Mouse (Mus musculus): ENCODE data around the gene Tnfrsf21.

Gene Tnfrsf21

DNA sequence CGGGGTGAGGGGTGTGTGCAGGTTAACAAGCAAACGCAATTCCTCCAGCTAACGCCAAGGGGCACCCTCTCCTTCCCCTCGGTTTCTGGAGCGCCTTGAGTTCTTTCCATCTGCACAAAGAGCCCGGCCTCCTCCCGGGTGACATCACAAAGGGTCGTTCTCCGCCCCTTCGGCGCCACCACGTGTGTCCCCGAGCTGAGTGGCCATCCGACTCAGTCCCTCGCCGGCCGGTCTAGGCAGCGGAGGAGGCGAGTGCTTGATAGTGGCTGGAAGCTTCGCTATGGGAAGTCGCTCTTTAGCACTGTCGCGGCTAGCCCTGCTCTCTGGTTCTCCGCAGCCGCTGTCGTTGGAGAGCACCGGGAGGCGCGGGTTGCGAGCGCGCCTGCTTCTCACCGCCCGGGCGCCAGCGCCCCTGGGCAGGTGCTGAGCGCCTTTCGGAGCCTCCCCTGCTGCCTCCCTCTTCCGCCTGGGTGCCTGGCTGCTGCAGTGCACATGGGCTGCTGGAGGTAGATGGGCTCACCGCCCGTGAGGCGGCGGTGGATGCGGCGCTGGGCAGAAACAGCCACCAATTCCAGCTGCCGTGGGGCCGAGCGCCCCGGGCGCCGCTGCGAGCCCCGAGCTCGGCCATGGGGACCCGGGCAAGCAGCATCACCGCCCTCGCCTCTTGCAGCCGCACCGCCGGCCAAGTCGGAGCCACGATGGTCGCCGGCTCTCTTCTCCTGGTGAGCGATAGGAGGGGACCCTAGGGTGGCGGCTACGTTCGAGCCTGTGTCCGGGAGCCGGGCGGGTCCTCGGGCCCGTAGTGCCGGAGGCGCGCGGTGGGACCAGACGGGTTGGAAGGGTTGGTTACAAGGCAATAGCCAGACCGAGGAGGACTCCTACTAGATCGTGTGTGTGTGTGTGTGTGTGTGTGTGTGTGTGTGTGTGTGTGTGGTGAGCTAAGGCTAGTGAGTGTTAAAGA is at the start of gene Tnfrsf21:
Gene Tnfrsf21, plus strand, starts transcription at position 185 of the 961 bp plus-strand sequence.
- DNase-seq (ENCODE audit: low read depth), result peak; percentile 57

DNA sequence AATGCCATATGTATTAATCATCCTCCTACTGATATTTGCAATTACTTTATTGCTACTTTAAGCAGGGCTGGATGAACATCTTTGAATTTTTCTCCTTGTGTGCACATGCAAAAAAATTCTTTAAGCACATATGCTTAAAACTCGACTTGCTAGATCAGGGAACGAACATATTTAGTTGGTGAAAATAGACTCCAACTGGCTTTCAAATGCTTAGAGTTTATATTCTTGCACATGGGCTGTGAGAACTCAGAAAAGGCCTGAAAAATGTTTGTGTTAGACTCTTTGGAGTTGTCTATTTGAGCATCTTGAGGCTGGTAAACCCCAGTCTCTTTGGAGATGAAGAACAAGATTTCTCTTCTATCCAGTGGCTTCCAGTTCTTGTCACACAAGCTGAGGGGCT is 48.2 kb upstream of the Tnfrsf21 start:
- no peak for DNase-seq (ENCODE audit: low read depth)

DNA sequence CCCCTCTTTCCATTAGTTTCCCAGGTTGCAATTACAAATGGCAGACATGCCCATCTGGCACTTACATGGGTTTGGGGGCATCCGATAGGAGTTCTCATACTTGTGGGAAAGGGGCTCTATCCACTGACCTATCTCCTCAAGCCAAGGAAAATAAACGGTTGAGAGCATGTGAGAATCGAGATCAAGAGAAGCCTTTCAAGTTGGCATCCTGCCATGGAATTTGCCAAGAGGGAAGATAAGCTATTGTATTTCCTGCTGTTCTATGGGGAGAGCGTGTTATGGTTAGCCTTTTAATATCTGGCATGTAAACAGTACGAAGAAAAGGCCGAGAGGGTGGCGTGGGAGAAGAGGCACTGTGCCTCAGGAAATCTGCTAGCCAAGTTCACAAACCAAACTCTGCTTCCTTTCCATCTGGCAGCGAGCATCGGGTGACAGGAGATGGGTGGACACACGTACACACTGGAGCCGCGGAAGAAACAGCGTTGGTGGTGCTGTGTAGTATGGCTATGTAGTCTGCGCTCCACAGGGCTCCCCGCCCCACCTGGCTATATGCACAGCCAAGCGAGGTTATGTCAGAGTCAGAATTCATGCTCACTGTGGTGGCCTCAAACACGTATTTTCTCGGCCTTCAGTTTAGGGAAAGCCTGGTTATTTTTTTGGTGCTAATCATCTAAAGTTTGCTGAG is 40.9 kb upstream of the Tnfrsf21 start:
- no peak for DNase-seq (ENCODE audit: low read depth)

DNA sequence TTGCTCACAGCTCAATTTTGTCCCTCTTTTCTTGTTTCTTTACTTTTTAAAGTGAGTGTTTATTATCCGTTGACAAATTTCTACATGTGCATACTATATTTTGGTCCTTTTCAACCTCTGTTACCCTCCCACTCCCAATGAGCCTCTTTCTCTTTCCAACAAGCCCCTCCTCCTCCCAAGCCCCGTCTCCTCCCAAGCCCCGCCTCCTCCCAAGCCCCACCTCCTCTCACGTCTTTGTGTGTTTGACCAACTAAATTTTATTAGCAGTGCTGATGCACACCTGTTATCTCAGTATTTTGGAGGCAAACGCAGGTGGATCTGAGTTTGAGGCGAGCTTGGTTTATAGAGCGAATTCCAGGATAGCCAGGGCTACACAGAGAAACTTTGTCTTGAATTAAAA is 38.6 kb upstream of the Tnfrsf21 start:
- no peak for DNase-seq (ENCODE audit: low read depth)

DNA sequence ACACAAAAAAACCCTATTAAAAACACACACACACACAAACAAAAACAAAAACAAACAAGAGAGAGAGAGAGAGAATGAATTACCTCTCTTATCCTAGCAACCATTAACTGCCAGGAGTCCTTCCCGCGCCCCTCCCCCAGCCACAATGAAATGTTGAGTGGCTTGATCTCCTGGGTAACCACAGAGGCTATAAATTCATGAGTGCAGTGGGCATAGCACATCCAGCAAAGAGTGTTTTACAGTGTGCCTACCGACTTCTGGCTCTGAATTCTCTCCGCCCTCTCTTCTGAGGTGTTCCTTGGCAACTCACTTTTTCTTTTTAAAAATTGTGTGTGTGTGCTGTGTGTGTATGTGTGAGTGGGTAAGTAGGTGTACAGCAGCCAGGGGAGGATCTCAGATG is 38.0 kb upstream of the Tnfrsf21 start:
- DNase-seq (ENCODE audit: low read depth), result no peak

DNA sequence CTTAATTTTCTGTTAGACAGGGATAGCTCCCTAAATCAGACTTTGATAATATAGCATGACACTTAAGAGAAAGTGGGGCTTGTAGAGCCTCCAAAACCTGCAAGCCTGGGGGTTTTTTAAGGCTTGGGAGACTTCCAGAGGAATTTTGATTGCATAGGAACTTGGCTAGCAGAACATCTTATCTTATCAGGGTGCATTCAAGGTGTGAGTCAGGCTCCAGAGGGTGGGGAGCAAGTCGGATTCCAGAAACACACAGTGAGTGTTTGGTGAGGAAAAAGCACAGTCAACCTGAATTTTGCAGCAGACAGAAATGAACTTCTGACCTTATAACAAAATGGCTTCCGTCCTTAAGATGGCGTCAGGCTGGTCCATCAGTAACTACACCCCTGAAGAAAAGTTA is 34.5 kb upstream of the Tnfrsf21 start:
- DNase-seq (ENCODE audit: low read depth), result no peak

DNA sequence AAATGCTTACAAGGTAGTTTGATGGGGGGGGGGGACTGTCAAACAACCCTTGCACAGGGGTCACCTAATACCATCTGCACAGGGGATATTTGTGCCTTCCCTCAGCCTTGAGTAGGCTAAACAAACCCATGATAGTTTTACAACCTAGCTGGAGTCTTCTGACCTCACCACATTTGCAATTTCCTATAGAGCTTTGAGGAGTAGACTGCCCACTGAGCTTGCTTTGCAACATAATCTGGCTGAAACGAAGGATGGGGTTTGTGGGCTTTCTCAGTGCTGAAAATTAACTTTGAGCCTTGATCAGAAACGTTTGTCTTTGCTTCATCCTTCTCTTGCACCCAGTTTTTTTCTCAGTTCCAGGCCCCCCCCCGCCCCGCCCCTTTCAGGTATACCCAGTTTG is 33.8 kb upstream of the Tnfrsf21 start:
- no peak for DNase-seq (ENCODE audit: low read depth)

DNA sequence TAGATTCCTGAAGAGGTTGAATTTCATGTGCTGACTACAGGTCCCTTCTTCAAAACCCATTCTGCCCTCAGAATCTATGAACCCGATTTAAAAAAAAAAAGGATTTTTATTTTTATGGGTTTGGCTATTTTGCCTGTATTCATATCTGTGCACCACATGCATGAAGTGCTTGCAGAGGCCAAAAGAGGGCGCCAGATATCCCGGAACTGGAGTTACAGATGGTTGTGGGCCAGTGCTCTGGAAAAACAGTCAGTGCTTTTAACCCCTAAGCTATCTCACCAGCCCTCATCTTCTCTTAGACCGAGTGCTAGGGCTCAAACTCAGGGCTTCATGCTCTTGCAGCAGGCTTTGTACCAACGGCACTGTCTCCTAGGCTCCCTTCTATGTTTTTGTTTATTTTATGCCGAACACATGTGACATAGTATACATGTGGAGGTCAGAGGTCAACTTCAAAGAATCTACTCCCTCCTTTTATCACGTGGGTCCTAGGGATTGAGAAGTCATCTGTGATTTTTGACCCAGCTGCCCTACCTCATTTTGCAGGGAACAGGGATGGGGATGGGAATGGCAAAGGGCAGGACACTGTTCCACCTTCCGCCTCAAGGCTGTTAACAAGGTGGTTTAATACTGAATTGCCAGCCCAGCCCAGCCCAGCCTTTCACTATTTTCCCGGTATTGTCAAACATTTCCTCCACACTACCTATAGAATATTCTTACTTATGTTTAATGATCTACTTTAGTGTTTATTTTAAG is 30.3 kb upstream of the Tnfrsf21 start:
- DNase-seq (ENCODE audit: low read depth), result peak; percentile 47

DNA sequence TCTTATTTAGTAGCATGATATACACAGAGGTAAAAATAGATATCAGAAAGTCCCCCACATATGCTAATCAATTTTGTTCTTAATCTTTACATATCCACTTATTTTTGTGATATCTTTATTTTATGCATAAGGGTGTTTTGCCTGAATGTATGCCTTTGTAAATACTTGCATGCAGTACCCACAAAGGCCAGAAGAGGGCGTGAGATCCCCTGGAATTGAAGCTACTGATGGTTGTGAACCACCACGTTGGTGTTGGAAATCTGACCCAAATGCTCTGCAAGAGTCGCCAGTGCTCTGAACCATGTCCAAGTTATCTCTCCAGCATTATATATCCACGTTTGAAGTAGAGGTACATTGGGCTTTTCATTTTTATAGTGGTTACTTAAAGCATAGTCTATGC is 28.7 kb upstream of the Tnfrsf21 start:
- DNase-seq (ENCODE audit: low read depth), result peak; percentile 55

DNA sequence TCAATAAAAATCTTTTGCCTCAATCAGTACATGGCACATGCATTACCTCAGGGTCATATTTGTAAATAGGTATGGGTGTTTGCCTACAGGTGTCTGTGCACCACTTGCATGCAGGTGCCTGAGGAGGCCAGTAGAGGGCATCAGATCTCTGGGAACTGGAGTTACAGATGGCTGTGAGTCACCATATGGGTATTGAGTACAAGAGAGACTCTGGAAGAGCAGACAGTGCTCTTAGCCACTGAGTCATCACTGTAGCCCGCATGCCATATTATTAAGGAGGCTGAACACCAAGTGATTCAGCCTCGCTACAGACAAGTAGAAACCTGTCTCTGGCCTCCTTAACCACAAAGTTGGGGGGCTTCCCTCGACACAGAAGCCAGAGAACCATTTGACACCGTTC is 26.4 kb upstream of the Tnfrsf21 start:
- peak; percentile 12 for DNase-seq (ENCODE audit: low read depth)

DNA sequence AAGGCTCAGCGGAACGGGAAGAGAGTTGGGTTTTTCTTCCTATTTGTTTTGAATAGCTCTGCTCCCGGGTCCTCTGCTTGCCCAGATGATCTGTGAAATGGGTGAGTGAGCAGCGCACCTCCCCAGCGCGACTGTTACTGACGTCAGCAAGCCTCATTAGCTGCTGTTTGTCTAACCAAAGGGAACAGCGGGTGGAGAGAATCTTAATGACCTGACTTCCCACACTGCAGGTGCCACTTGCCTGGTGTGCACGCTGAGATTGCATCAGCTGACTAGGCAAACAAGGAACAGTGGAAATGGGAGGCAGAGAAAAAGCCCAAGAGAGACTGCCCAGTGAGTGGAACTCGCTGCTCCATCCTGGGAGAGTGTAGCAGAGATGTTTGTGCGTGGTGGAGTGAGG is 25.2 kb upstream of the Tnfrsf21 start:
- no peak for DNase-seq (ENCODE audit: low read depth)

DNA sequence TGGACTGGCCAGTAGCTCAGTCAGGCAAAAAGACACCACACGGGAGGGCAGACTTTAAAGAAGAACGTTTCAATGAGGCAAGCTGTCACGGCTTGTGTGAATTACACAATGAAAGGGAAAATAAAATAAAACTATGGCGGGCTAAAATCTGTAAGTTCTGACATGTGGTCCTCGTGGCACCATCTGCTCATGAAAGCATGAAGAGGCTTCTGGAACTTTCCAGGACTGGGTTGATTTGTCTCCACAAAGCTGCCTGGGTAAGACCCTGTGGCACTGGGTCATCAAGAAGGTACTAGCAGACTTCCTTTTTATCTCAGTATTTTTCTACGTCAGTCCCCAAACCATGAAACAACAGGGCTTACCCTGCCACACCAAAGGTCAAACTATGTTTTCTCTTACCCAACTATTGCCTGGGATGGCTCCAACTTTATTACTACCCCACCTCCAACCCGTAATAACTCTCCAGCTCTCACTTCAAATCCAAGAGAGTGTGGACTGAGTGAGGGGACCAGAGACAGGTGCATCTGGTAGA is 16.8 kb upstream of the Tnfrsf21 start:
- peak; percentile 6 for DNase-seq (ENCODE audit: low read depth)

DNA sequence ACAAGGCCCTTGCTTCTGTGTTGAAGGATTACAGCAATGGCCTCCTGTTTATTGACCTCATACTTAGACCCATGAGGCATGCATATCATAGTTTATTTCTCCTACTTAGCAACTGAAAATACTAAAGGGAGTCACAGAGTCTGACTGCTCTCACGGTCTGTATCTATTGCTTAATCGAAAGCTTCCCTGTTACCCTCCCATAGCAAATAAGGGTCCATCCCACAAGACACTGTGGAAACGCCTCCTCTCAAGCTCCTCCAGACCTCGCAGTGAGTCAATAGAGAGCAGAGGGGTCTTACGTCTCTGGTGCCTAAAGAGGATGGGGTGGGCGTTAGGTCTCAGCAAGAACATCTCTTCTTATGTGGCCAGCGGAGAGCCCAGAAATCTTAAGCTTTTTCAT is 15.8 kb upstream of the Tnfrsf21 start:
- no peak for DNase-seq (ENCODE audit: low read depth)

DNA sequence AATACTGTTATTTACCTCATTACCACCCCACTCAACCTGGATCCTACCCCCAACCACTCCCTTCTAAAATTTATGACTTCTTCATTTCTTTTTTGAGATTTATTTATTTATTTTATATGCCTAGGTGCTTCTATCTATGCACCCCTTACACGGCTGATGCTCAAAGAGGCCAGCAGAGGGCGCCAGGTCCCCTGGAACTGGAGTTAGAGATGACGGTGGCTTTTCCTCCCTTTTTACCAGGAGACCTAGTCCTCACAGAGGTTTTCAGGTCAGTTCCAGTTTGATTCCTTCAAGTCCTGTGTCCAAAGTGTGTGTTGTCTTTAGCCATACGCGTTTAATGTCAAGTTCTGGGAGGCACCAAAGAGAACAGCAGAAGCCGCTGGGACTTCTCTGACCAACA is 3.6 kb upstream of the Tnfrsf21 start:
- DNase-seq (ENCODE audit: low read depth), result peak; percentile 54

DNA sequence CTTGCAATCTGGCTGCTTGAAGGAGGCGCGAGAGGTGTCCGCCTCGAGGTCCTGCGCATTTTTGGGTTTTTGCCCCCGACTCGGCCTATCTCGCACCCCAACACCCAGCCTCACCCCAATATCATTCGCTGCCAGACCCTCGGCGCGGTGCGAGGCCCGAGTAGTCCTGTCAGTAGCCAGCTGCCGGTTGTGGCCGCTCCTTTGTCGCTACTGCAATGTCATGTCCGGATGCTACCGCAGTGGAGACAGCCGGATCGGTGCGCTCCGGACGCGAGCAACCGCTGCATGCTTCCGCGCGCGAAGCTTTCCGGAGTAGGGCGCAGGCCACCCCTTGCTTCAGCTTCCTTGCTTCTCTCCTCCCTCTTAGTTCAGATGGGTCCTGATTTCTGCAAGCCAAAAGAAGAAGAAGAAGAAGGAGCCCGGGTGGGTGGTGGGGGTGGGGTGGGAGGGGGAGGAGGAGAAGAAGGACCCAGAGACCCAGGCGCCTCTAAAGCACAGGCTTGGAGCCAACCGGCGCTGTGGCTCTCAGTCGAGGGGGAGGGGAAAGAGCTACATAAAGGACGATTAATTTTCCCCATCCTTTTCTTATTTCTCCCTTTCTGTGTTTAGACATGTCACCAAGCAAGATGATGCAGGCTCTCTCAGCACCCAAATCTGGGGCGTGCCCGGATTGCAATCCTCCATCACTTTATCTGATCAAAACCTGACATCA is 1.1 kb downstream of the Tnfrsf21 start:
- peak; percentile 31 for DNase-seq (ENCODE audit: low read depth)

DNA sequence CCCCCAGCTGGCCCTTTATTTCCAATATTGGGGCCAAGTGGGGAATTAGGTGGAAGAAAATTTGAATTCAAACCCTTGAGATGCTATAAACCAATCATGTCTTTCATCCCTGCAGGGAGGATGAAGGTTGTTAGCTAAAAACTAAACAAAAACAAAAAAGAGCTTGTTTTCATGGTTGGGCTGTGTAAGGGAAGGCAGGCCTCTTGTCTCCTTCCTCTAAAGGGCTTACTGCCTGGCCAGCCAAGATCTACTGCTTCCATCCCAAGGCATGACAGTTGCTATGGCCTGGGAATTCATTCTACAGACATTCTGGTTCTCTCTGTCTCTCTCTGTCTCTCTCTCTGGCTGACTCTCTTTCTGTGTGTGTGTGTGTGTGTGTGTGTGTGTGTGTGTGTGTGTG is 1.7 kb downstream of the Tnfrsf21 start:
- DNase-seq (ENCODE audit: low read depth), result no peak

DNA sequence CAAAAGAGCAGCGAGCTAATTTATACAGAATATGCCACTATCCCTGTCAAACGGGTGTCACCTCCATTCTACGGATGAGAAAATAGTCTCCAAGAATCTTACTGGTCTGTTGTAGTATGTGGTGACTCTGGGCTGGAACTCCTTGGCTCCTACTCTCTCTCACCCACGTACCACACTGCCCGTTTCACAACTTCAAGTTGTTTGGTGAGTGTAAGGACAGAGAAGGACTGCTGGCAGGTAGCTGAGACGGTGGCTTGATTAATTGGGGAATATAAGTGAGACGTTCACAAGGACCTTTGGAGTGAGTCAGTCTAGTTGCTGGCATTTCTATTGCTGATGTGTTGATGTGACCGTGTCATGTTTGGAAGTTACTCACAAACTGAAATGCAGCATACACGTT is 3.3 kb downstream of the Tnfrsf21 start:
- DNase-seq (ENCODE audit: low read depth), result no peak

DNA sequence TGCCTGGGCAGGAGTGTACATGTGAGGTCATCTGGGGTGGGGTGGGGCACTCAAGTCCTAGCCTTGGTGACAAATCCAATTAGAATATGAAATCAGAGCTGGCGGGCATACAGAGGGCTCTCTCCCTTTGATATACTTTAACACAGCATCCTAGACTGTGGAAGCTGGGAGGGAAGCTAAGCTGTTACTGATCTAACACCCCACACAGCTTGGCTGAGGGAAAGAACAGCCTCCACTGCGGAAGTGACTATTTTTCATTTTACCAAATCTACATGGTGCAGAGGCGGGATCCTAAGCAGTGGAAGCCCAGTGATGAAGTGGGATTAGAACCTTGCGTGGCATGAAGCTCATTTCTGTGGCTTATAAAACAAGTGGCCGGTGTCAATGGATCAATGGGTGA is 4.7 kb downstream of the Tnfrsf21 start:
- DNase-seq (ENCODE audit: low read depth), result no peak

DNA sequence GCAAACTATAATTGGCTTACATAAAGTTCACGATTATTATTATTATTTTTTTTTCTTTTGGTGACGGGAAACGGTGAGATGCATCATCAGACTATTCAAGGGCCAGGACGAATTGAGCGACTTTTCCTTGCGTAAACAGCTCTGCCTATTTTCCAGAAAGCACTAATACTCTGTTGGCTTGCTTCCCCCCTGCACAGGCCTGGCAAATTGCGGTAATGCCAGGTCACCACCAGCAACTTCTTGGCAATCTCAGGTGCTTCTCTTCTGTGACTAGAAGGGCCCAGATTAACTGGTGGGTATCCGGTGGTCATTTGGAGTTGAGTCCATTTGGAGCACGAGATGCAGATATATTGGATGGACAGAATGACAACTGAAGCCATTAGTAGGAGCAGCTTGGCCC is 5.7 kb downstream of the Tnfrsf21 start:
- DNase-seq (ENCODE audit: low read depth), result no peak

DNA sequence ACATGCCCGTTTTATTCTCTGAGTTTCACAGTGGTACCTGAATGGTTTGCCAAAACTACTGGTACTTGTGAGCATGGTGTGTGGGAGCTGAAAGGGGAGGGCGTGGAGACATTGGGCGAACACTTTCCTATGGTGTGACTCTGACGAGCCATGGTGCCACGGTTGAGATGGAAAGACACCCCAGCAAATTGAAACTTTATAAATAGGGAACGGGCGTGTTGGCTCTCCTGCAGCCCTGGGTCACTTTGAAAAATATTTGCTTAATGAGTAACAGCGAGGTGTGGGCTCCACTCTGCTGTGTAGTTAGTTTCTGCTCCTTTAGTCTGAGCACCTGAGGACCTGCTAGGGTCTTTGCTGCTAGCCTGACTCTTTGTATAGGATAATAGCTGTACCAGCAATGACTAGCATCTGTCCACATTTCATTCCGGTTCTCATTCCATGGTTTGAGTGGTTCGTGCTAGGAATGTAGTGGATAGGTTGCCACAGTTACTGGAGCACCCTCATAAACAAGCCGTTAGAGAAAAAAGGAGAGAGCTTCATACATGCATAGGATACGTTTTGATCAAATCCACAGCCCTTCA is 7.4 kb downstream of the Tnfrsf21 start:
- DNase-seq (ENCODE audit: low read depth), result no peak

DNA sequence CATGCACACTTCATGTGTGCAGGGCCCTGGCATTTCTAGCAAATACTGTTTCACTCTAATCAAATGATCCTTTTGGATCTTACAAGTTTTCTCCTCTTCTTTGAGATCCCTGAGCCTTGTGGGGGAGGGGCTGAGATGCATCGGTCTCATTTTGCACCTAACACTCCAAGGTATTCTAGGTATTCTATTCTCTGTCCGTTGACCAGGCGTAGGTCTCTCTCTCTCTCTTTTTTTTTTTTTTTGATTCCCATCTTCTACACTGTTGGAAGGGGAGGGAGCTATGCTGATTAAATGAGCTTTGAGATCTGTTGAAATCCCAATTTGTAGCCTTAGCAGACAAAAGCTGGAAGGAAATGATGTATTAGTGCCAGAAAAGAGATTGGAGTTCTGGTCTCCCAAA is 8.2 kb downstream of the Tnfrsf21 start:
- DNase-seq (ENCODE audit: low read depth), result no peak
